Mouse (Mus musculus): Measurements from ENCODE around the gene Aph1c. TPM values are rescaled to one million over a fixed set of nuclear protein-coding genes. Genes with fewer than 3 reads are reported as not detected.
"Not testable (repeated sequence)": the region's sequence is repeated elsewhere in the genome, so short reads cannot be mapped to it uniquely, and the experiment has no call there.

Aph1c gene
- 3.8 and 4.8 TPM in 2 replicates for polyA plus RNA-seq (2015; fragmentation: Nextera tagmentation; extraction: Ambion mirVana)

GRCm38 (mm10) chr9:66834318-66835096 is at the start of gene Aph1c:
Gene Aph1c (minus strand): TSS chr9:66834726.
- peak within 1 kb of the TSS; percentile 99 for H3K4me2 ChIP-seq
- peaks cover 14% of the 10 kb centered on the region for H3K4me1 ChIP-seq
- H3K4me3 ChIP-seq, result peak within 1 kb of the TSS; percentile 68
- peak; percentile 100 for ATAC-seq (ENCODE audit: insufficient number of reproducible peaks, low FRiP score, low TSS enrichment, low read depth)
- H3K9me3 ChIP-seq, result no peaks in the 10 kb centered on the region
- H3K36me3 ChIP-seq, result no peaks in the 10 kb centered on the region
- H3K27me3 ChIP-seq, result no peaks in the 10 kb centered on the region
- H3K27ac ChIP-seq, result no peak within 1 kb of the TSS
- peak within 1 kb of the TSS; percentile 35; the same call in 1 of the 2 replicates for H3K9ac ChIP-seq
- under 1% methylated on average over 58 of the region's 58 CpGs for WGBS

- Histone ChIP-seq H3K4me1 (peaks cover 6% of the 10 kb centered on the region; the same call in 1 of the 2 replicates), H3K36me3 (no peaks in the 10 kb centered on the region), H3K9ac (no peak overlapping the region), H3K9me3 (no peaks in the 10 kb centered on the region), H3K27me3 (no peaks in the 10 kb centered on the region), H3K4me2 (no peak overlapping the region), H3K4me3 (no peak overlapping the region), H3K27ac (no peak overlapping the region)
- ATAC-seq (ENCODE audit: insufficient number of reproducible peaks, low FRiP score, low TSS enrichment, low read depth), result no peak
- 83% methylated on average over 5 of the region's 5 CpGs for WGBS
Observed at GRCm38 (mm10) chr9:66883500-66883899, 49.0 kb upstream of the Aph1c start.

GRCm38 (mm10) chr9:66882406-66882821 is 47.9 kb upstream of the Aph1c start:
- no peak for ATAC-seq (ENCODE audit: insufficient number of reproducible peaks, low FRiP score, low TSS enrichment, low read depth)
- no peak overlapping the region for H3K9ac ChIP-seq
- H3K4me3 ChIP-seq, result no peak overlapping the region
- H3K9me3 ChIP-seq, result no peaks in the 10 kb centered on the region
- H3K4me2 ChIP-seq, result no peak overlapping the region
- no peaks in the 10 kb centered on the region for H3K27me3 ChIP-seq
- no peak overlapping the region for H3K27ac ChIP-seq
- 53% methylated on average over 8 of the region's 8 CpGs for WGBS
- no peaks in the 10 kb centered on the region for H3K36me3 ChIP-seq
- H3K4me1 ChIP-seq, result peaks cover 6% of the 10 kb centered on the region

GRCm38 (mm10) chr9:66881858-66882257 is 47.3 kb upstream of the Aph1c start:
- H3K4me1 ChIP-seq, result peaks cover 3% of the 10 kb centered on the region
- ATAC-seq (ENCODE audit: insufficient number of reproducible peaks, low FRiP score, low TSS enrichment, low read depth), result no peak
- WGBS, result 69% methylated on average over 3 of the region's 3 CpGs
- H3K36me3 ChIP-seq, result no peaks in the 10 kb centered on the region
- no peak overlapping the region for H3K27ac ChIP-seq
- H3K9ac ChIP-seq, result no peak overlapping the region
- no peak overlapping the region for H3K4me2 ChIP-seq
- no peaks in the 10 kb centered on the region for H3K27me3 ChIP-seq
- H3K4me3 ChIP-seq, result no peak overlapping the region
- no peaks in the 10 kb centered on the region for H3K9me3 ChIP-seq

GRCm38 (mm10) chr9:66880752-66881151 is 46.2 kb upstream of the Aph1c start:
- H3K4me3 ChIP-seq, result no peak overlapping the region
- ATAC-seq (ENCODE audit: insufficient number of reproducible peaks, low FRiP score, low TSS enrichment, low read depth), result no peak
- WGBS, result 94% methylated on average over 2 of the region's 2 CpGs
- H3K27me3 ChIP-seq, result no peaks in the 10 kb centered on the region
- H3K36me3 ChIP-seq, result no peaks in the 10 kb centered on the region
- no peak overlapping the region for H3K27ac ChIP-seq
- no peak overlapping the region for H3K4me2 ChIP-seq
- no peaks in the 10 kb centered on the region for H3K9me3 ChIP-seq
- H3K9ac ChIP-seq, result no peak overlapping the region
- H3K4me1 ChIP-seq, result peaks cover 6% of the 10 kb centered on the region

DNA sequence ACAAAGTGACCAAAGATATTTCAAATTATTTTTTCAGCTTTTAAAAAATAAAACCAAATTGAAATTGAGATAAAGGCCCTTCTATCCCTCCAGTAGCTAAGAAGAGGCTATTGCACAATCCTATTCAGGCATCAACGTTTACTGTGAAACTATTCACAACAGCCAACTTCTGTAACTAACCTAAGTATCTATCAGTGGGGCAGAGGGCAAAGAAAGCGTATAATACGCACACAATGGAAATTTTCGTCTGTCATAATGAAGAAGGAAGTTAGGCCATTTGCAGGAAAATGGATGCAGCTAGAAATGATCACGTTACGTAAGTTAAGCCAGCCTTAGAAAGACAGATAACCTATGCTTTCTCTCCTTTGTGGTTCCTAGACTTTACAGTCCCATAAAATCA is 45.0 kb upstream of the Aph1c start:
- H3K36me3 ChIP-seq, result 0 out of 2 replicates have a peak, but pooled peaks cover 3% of the 10 kb centered on the region
- ATAC-seq (ENCODE audit: insufficient number of reproducible peaks, low FRiP score, low TSS enrichment, low read depth), result no peak
- no peaks in the 10 kb centered on the region; the same call in 1 of the 2 replicates for H3K9me3 ChIP-seq
- H3K4me3 ChIP-seq, result no peak overlapping the region
- H3K27ac ChIP-seq, result no peak overlapping the region
- no peak overlapping the region for H3K4me2 ChIP-seq
- H3K4me1 ChIP-seq, result peaks cover 6% of the 10 kb centered on the region
- H3K9ac ChIP-seq, result no peak overlapping the region
- 86% methylated on average over 6 of the region's 6 CpGs for WGBS
- H3K27me3 ChIP-seq, result no peaks in the 10 kb centered on the region

DNA sequence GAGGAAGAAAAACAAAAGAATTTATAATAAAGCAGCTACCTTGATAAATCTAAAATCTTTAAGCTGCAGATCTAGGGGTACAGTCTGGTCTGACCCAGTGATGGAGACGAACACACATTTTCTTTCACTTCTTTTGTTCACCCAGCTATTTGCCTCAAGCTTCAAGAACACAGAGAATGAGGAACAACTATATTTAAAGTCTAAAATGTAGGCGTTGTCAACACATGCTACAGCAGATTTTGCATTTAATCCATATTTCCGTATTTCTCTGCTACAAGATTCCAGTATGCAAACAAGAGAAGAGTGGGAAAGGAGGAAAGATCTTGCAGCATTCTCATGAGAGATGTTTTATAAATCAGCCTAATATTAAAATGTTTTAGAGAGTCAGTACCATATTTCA is 44.4 kb upstream of the Aph1c start:
- Histone ChIP-seq H3K27ac (no peak overlapping the region), H3K27me3 (no peaks in the 10 kb centered on the region), H3K4me3 (no peak overlapping the region), H3K9me3 (no peaks in the 10 kb centered on the region; the same call in 1 of the 2 replicates), H3K9ac (no peak overlapping the region), H3K36me3 (0 out of 2 replicates have a peak, but pooled peaks cover 4% of the 10 kb centered on the region), H3K4me1 (peaks cover 6% of the 10 kb centered on the region), H3K4me2 (no peak overlapping the region)
- ATAC-seq (ENCODE audit: insufficient number of reproducible peaks, low FRiP score, low TSS enrichment, low read depth), result no peak
- 92% methylated on average over 3 of the region's 3 CpGs for WGBS

GRCm38 (mm10) chr9:66876577-66876976 is 42.1 kb upstream of the Aph1c start:
- no peak overlapping the region for H3K9ac ChIP-seq
- H3K27me3 ChIP-seq, result no peaks in the 10 kb centered on the region
- H3K4me1 ChIP-seq, result peaks cover 6% of the 10 kb centered on the region
- 0 out of 2 replicates have a peak, but pooled peaks cover 4% of the 10 kb centered on the region for H3K36me3 ChIP-seq
- no peak overlapping the region for H3K4me3 ChIP-seq
- WGBS, result 40% methylated on average over 5 of the region's 5 CpGs
- H3K9me3 ChIP-seq, result no peaks in the 10 kb centered on the region; the same call in 1 of the 2 replicates
- ATAC-seq (ENCODE audit: insufficient number of reproducible peaks, low FRiP score, low TSS enrichment, low read depth), result no peak
- H3K4me2 ChIP-seq, result no peak overlapping the region
- peak overlapping the region; percentile 43; the same call in 1 of the 2 replicates for H3K27ac ChIP-seq

GRCm38 (mm10) chr9:66874297-66874696 is 39.8 kb upstream of the Aph1c start:
- no peaks in the 10 kb centered on the region; the same call in 1 of the 2 replicates for H3K9me3 ChIP-seq
- no peak for ATAC-seq (ENCODE audit: insufficient number of reproducible peaks, low FRiP score, low TSS enrichment, low read depth)
- H3K36me3 ChIP-seq, result 0 out of 2 replicates have a peak, but pooled peaks cover 4% of the 10 kb centered on the region
- WGBS, result 95% methylated on average over 5 of the region's 5 CpGs
- H3K4me1 ChIP-seq, result peaks cover 6% of the 10 kb centered on the region
- H3K27ac ChIP-seq, result no peak overlapping the region
- H3K9ac ChIP-seq, result no peak overlapping the region
- H3K4me3 ChIP-seq, result no peak overlapping the region
- H3K4me2 ChIP-seq, result no peak overlapping the region
- no peaks in the 10 kb centered on the region for H3K27me3 ChIP-seq

DNA sequence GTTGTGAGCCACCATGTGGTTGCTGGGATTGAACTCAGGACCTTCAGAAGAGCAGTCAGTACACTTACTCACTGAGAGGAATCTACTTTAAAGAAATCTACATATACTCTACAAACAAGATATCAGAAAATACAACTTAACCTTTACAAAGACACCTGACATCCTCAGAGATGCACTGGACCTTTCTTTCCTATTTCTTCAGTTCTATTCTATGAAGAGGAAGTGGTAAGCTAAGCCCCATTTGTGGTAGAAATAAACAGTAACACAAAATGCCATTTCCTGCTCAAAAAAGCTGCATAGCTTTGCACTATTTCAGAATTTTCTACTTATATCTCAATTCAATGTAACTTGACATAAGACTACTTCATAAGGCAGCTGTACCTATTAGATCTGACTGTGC is 39.0 kb upstream of the Aph1c start:
- Histone ChIP-seq H3K9ac (no peak overlapping the region), H3K36me3 (0 out of 2 replicates have a peak, but pooled peaks cover 4% of the 10 kb centered on the region), H3K27me3 (no peaks in the 10 kb centered on the region), H3K4me3 (no peak overlapping the region), H3K9me3 (no peaks in the 10 kb centered on the region; the same call in 1 of the 2 replicates), H3K4me1 (peaks cover 6% of the 10 kb centered on the region), H3K4me2 (no peak overlapping the region), H3K27ac (no peak overlapping the region)
- no peak for ATAC-seq (ENCODE audit: insufficient number of reproducible peaks, low FRiP score, low TSS enrichment, low read depth)

GRCm38 (mm10) chr9:66873009-66873408 is 38.5 kb upstream of the Aph1c start:
- not testable (repeated sequence) for ATAC-seq (ENCODE audit: insufficient number of reproducible peaks, low FRiP score, low TSS enrichment, low read depth); H3K9ac ChIP-seq; H3K27me3 ChIP-seq; H3K27ac ChIP-seq; H3K4me3 ChIP-seq; H3K36me3 ChIP-seq; H3K4me2 ChIP-seq; H3K9me3 ChIP-seq; H3K4me1 ChIP-seq
- 84% methylated on average over 2 of the region's 2 CpGs for WGBS

GRCm38 (mm10) chr9:66872015-66872727 is 37.6 kb upstream of the Aph1c start:
- Histone ChIP-seq H3K27me3 (no peaks in the 10 kb centered on the region), H3K9ac (no peak overlapping the region), H3K9me3 (no peaks in the 10 kb centered on the region; the same call in 1 of the 2 replicates), H3K27ac (no peak overlapping the region), H3K36me3 (0 out of 2 replicates have a peak, but pooled peaks cover 4% of the 10 kb centered on the region), H3K4me1 (peaks cover 3% of the 10 kb centered on the region; the same call in 1 of the 2 replicates), H3K4me2 (no peak overlapping the region), H3K4me3 (no peak overlapping the region)
- whole genome bisulfite sequencing, result 78% methylated on average over 10 of the region's 10 CpGs
- ATAC-seq (ENCODE audit: insufficient number of reproducible peaks, low FRiP score, low TSS enrichment, low read depth), result no peak

All from limb, embryonic 15.5 days (tissue).